Mouse (Mus musculus) forebrain, embryonic 12.5 days (tissue): ENCODE results near the gene Itga2b. TPM values are rescaled to one million over a fixed set of nuclear protein-coding genes. Genes with fewer than 3 reads are reported as not detected.

Experiments
- ATAC-seq: fragments of 200-750 bp; cut with Nextera tagmentation; 2 replicates; pipeline ENCODE4 v1.8.0; 2017; ENCODE audit warnings: moderate TSS enrichment; ENCODE audit not compliant: low FRiP score
- H3K27ac ChIP-seq: fragments of 300-500 bp; sonication (generic); 2 replicates; pipeline ENCODE4 v1.5.1; 2016; ENCODE audit warnings: mild to moderate bottlenecking
- H3K27me3 ChIP-seq: fragments of 300-500 bp; sonication (generic); 2 replicates; pipeline ENCODE4 v1.6.1; 2016; ENCODE audit warnings: mild to moderate bottlenecking
- H3K36me3 ChIP-seq: fragments of 300-500 bp; sonication (generic); replicated peaks from 2 replicates; pipeline ENCODE4 v1.6.1; 2016; ENCODE audit warnings: mild to moderate bottlenecking
- H3K4me1 ChIP-seq: fragments of 300-500 bp; sonication (generic); 2 replicates; pipeline ENCODE4 v1.6.1; 2016
- H3K4me2 ChIP-seq: fragments of 300-500 bp; sonication (generic); 2 replicates; pipeline ENCODE4 v1.6.1; 2016; ENCODE audit warnings: mild to moderate bottlenecking, moderate library complexity
- H3K4me3 ChIP-seq: fragments of 300-500 bp; sonication (generic); replicated peaks from 2 replicates; pipeline ENCODE4 v1.5.1; 2016; ENCODE audit warnings: mild to moderate bottlenecking
- H3K9ac ChIP-seq: fragments of 300-500 bp; sonication (generic); 2 replicates; pipeline ENCODE4 v1.6.1; 2016; ENCODE audit warnings: mild to moderate bottlenecking
- H3K9me3 ChIP-seq: fragments of 300-500 bp; sonication (generic); 2 replicates; pipeline ENCODE4 v1.6.1; 2016
- WGBS: fragments of 180-500 bp; shearing (Covaris S2); methylation state at CpG from one replicate; pipeline ENCODE4 v1.1.7; 2016; 5-methylcytosine and 5-hydroxymethylcytosine counted together
- polyA plus RNA-seq: library from polyadenylated mRNA; unstranded; fragments of >200 nt; fragmentation: Nextera tagmentation; extraction: Ambion mirVana; gene quantifications from 2 replicates; pipeline ENCODE4 v1.2.1, GENCODE M21; 2016

Gene Itga2b
- polyA plus RNA-seq, 1 experiment from 2014 or later: 4.5 TPM

DNA sequence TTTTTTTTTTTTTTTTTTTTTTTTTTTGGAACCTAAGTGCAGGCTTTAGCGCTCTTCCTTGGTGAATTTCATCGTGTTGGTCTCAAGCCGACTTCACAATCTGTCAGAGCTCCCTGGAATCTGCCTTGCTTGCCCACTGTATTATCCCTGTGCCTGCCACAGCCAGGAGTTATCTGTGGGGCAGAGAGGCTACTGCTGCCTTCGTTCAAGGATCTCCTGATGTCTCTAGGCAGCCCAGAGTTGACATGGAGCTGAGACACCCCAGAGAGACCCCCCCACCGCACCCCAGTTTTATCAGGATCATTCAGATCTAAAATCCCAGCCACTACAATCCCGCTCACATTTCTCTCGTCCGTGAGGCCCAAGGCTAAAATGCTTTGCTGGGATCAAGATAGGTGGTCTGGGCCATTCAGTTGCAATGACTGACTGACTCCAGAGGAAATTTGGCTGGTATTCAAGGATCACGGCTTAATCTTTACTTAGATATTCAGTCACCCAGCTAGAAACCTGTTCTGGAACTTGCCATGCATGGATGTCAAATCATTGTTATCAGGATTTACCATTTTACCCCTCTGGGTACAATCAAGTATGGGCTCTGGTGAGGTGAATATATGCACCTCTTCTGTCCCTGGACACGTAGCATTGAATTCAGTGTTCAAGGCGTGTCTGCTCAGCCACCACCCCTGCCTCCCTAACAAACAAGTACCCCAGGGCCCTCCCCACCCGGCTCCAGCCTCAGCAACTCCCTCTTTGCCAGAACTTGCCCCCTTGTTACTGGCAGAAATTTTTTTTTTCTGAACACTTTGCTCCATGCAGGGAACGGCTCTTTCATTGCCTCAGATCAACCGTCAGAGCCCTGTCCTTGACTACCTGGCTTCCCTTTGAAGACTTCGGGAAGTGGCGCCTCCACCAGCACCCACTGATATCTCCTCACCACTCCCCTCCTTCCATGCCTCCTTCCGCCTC, 20.6 kb downstream of the Itga2b start:
- no peak overlapping the region for H3K27ac ChIP-seq
- WGBS: 48% methylated on average over 17 of the region's 17 CpGs
- no peak overlapping the region for H3K4me3 ChIP-seq
- no peaks in the 10 kb centered on the region for H3K9me3 ChIP-seq
- peaks cover 35% of the 10 kb centered on the region for H3K4me1 ChIP-seq
- no peak for ATAC-seq
- H3K9ac ChIP-seq: no peak overlapping the region
- H3K4me2 ChIP-seq: no peak overlapping the region
- no peaks in the 10 kb centered on the region for H3K36me3 ChIP-seq
- H3K27me3 ChIP-seq: peaks cover 53% of the 10 kb centered on the region

DNA sequence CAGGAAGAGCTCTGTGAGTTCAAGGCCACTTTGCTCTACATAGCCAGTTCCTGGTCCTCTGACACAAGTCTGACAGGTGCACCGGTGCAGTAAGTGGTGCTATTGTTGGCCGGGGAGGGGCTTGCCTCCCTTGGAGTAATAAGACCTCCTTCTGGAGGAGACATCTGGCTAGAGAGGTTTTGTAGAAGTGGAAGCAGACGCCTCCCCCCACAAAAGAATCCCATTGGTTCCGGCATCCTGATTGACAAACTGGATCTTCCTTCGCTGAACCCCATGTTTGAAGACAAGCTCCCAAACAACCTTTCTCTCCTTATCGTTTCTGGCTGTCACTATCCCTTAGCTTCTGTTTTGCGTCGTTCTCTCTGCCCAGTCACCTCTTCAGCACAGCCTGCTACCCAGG, 21.6 kb downstream of the Itga2b start:
- no peak overlapping the region for H3K4me2 ChIP-seq
- ATAC-seq: no peak
- peaks cover 44% of the 10 kb centered on the region for H3K27me3 ChIP-seq
- no peaks in the 10 kb centered on the region for H3K9me3 ChIP-seq
- H3K4me3 ChIP-seq: no peak overlapping the region
- H3K27ac ChIP-seq: no peak overlapping the region
- no peak overlapping the region for H3K9ac ChIP-seq
- peaks cover 45% of the 10 kb centered on the region for H3K4me1 ChIP-seq
- peaks cover 8% of the 10 kb centered on the region for H3K36me3 ChIP-seq
- WGBS: 11% methylated on average over 8 of the region's 8 CpGs

DNA sequence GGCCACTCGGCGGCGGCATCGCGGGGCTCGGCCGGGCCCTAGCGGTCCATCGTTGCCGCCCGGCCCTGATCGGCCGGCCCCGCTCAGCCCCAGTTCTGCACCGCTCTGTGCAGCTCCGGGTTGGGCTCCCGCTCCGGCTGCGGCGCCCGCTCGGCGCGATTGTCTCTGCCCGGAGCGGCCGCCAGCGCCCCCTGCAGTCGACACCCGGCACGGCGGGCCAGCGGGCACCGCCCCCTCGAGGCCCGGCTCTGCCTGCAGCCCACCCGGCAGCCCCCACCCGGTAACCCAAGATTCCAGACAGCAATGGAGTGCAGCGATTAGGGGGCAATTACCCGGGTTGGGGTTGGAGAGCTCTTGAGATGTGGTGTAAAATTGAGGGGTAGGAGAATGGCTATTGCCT, 22.4 kb downstream of the Itga2b start, which contains the start of gene Fam171a2:
Gene Fam171a2 (minus strand): TSS at position 186 of the 400 bp plus-strand sequence.
- Histone ChIP-seq H3K27me3 (peaks cover 38% of the 10 kb centered on the region), H3K4me2 (peak within 1 kb of the TSS; percentile 89), H3K36me3 (peaks cover 14% of the 10 kb centered on the region), H3K4me3 (peak within 1 kb of the TSS; percentile 75), H3K9ac (peak within 1 kb of the TSS; percentile 94), H3K4me1 (peaks cover 45% of the 10 kb centered on the region), H3K27ac (peak within 1 kb of the TSS; percentile 94), H3K9me3 (no peaks in the 10 kb centered on the region)
- WGBS: under 1% methylated on average over 37 of the region's 40 CpGs
- ATAC-seq: peak; percentile 82

DNA sequence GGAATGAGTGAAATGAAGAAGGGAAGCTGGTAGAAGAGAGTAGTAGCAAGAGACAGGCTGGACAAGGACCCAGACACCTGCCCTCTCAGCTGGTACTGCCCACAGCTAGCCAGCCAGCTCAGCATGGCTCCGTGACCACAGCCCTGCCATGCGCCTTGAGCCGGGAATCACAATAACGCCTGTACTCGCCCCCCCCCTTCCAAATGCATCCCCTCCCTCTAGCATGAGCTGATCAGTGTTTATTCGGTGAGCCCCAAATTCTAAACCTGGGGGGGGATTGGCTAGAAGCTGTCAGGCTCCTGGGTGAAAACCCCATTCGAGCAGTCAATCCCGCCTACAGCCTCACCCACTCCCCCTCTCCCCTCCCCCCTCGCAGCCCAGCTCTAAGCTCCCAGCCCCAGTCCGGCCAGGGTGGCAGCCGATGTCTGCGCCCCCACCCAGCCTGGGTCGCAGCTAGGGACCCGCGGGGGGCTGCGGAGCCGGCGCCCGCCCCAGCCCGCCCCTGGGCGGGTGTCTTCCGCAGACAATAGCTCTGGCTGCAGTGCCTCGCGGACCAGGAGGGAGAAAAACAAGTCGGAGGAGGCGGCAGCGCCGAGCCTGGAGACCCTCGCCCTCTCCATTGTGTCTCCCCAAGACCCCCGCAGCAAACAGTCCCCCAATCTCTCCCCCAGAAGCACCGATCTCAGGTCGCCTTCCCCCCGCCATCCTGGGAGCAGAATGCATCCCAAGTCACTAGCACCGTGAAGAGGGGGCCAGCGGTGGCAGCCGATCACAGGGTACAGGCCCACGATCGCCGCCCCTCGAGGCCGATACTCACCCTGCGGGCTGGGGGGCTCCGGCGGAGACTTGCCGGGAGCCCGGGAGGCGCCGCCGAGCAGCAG, 23.1 kb downstream of the Itga2b start:
- peaks cover 45% of the 10 kb centered on the region for H3K4me1 ChIP-seq
- H3K36me3 ChIP-seq: peaks cover 21% of the 10 kb centered on the region
- H3K27ac ChIP-seq: peak overlapping the region; percentile 94
- WGBS: 0% methylated on average over 48 of the region's 49 CpGs
- H3K4me3 ChIP-seq: peak overlapping the region; percentile 75
- peaks cover 32% of the 10 kb centered on the region for H3K27me3 ChIP-seq
- peak; percentile 66 for ATAC-seq
- peak overlapping the region; percentile 89 for H3K4me2 ChIP-seq
- peak overlapping the region; percentile 94 for H3K9ac ChIP-seq
- H3K9me3 ChIP-seq: no peaks in the 10 kb centered on the region

DNA sequence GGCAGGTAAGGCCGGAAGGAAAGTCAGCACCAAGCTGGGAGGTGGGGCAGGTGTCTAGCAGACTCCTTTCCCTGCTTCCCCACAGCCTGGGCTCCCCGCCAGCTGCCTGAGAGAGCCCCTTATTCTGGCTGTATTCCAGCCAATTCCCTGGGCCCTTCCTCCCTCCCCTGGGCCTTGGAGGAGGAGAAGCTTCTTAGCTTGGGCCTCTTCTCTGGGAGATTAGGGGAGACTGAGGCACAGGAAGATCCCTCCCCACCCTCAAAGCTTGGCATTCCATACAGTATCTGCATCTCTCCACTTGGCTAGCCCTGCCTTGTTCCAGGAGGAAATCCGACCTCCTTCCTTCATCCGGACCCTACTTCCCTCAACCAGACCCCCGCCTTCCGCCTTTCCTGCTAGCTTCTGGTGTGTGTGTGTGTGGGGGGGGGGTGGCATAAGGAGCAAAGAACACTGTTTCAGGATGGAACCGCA, 24.0 kb downstream of the Itga2b start:
- Histone ChIP-seq H3K4me3 (peak overlapping the region; percentile 75), H3K4me2 (peak overlapping the region; percentile 89), H3K4me1 (peaks cover 45% of the 10 kb centered on the region), H3K27me3 (peaks cover 27% of the 10 kb centered on the region), H3K9ac (peak overlapping the region; percentile 94), H3K36me3 (peaks cover 30% of the 10 kb centered on the region), H3K27ac (peak overlapping the region; percentile 94), H3K9me3 (no peaks in the 10 kb centered on the region)
- 0 out of 2 replicates have a peak, but pooled peaks have one; percentile 7 for ATAC-seq
- 17% methylated on average over 7 of the region's 7 CpGs for WGBS

DNA sequence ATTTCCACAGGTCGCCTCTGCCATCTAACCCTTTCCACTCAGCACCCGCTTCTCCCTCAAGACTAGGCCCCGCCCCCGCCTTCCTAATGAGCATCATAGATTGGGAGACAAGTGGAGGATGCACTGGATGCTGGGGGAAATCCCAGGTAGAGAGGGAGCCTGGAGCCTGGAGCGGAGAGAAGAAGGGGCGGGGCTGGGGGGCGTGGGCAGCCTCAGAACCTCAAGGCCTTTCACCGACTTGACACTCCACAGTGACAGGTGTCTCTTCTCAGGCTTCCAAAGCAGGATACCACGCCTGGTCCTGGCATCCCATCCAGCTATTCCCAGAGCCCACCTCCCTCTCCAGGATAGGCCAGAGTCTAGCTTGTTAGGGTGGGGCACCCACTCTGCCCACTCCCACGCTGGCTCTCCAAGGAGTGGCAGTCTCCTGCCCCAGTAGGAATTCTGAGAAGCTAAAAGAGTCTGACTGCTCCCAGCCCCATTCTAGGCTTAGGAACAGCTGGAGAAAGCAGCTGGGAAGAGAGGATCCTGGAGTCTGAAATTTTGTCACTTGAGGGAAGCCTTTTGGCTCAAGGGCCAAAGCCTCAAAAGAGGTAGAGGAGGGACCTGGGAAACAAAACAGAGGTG, 24.5 kb downstream of the Itga2b start:
- WGBS: 16% methylated on average over 10 of the region's 10 CpGs
- Histone ChIP-seq H3K9me3 (no peaks in the 10 kb centered on the region), H3K4me1 (peaks cover 45% of the 10 kb centered on the region), H3K36me3 (peaks cover 35% of the 10 kb centered on the region), H3K4me3 (peak overlapping the region; percentile 75), H3K9ac (peak overlapping the region; percentile 94), H3K27me3 (peaks cover 23% of the 10 kb centered on the region), H3K4me2 (peak overlapping the region; percentile 89), H3K27ac (peak overlapping the region; percentile 94)
- ATAC-seq: no peak

DNA sequence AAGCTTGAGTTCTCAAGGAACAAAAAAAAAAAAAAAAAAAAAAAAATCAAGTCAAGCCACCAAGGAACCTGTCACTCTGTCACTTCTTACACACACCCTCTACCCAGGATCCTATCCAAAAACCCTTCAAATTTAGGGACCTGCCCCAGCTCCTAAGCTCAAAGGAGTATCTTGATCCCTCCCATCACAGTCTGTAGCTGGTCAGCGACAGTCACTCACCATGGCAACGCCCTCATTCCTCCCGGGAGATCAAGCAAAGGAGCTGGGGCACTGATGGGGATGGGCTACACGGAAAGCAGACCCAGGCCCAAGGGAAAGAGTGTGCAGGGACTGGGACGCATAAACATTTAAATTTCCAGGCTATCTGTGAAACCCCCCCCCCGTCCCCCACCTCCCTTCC, 25.1 kb downstream of the Itga2b start:
- Histone ChIP-seq H3K27me3 (peaks cover 23% of the 10 kb centered on the region), H3K4me2 (peak overlapping the region; percentile 89), H3K36me3 (peaks cover 41% of the 10 kb centered on the region), H3K4me3 (peak overlapping the region; percentile 75), H3K4me1 (peaks cover 45% of the 10 kb centered on the region), H3K27ac (peak overlapping the region; percentile 94; the same call in 1 of the 2 replicates), H3K9me3 (no peaks in the 10 kb centered on the region), H3K9ac (peak overlapping the region; percentile 46)
- 1% methylated on average over 6 of the region's 6 CpGs for WGBS
- no peak for ATAC-seq

DNA sequence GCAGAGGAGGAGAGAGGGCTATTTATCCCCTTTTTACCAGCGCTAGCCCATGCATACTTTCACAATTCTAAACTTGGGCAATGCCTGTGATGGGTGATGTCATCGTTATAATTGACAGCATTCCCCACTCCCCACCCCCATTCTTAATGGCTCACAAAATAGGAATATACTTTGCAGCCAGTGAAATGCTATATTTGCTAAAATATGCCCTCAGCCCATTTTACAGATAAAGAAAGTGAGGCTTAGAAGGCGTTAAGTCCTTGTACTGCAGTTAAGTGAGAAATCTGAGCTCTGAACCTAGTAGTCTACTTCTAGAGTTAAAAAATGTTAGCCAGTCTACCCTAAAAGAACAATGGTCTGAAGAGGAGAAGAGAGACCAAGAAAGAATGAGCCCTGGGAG, 25.6 kb downstream of the Itga2b start:
- ATAC-seq: no peak
- Histone ChIP-seq H3K9me3 (no peaks in the 10 kb centered on the region), H3K27me3 (peaks cover 23% of the 10 kb centered on the region), H3K4me2 (no peak overlapping the region), H3K4me3 (no peak overlapping the region), H3K36me3 (peaks cover 46% of the 10 kb centered on the region), H3K4me1 (peaks cover 45% of the 10 kb centered on the region), H3K9ac (no peak overlapping the region), H3K27ac (no peak overlapping the region)
- 64% methylated on average over 3 of the region's 3 CpGs for whole genome bisulfite sequencing

DNA sequence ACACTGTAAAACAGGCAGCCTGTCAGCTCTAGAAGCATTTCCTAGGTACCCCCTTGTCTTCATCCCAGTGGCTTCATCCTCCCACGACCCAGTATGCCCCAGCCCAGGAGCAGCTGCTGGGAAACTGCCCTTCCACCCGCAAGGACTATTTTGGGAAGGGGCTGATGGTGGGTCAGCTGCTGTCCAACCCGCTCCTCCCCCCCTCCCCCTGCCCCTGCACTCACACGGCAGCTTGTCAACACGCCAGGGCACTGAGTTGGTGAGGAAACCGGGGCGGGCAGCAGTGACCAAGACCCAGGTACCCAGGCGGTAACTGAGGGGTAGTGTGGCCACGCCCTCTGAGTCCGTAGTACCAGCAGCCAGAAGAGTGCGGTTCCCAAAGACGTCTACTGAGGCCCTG, 26.2 kb downstream of the Itga2b start:
- Histone ChIP-seq H3K9ac (no peak overlapping the region), H3K4me1 (peaks cover 50% of the 10 kb centered on the region), H3K9me3 (no peaks in the 10 kb centered on the region), H3K36me3 (peaks cover 52% of the 10 kb centered on the region), H3K27me3 (peaks cover 25% of the 10 kb centered on the region), H3K4me3 (no peak overlapping the region), H3K27ac (no peak overlapping the region), H3K4me2 (no peak overlapping the region)
- ATAC-seq: no peak
- 74% methylated on average over 12 of the region's 12 CpGs for WGBS

DNA sequence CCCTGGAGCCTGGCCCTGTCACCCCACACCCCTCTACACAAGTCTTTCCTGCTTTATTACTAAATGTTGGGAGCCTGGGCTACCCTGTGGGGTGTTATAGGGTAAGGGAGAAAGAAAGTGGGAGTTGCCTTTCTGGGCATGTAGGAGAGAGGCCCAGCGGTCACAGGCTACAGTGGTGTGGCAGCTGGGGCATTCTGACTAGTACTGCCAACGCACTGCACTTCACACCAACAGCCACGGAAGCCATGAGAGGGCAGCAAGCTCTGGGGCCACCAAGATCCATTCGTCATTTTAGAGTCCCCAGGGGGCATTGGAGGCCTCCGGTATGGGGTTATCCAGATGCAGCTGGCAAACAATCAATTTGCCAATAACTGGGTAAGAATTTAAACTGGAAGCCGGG, 27.8 kb downstream of the Itga2b start:
- no peak overlapping the region for H3K9ac ChIP-seq
- peaks cover 22% of the 10 kb centered on the region for H3K27me3 ChIP-seq
- H3K4me2 ChIP-seq: no peak overlapping the region
- H3K27ac ChIP-seq: no peak overlapping the region
- ATAC-seq: no peak
- WGBS: 91% methylated on average over 6 of the region's 6 CpGs
- no peaks in the 10 kb centered on the region for H3K9me3 ChIP-seq
- H3K4me3 ChIP-seq: no peak overlapping the region
- peaks cover 55% of the 10 kb centered on the region for H3K4me1 ChIP-seq
- H3K36me3 ChIP-seq: peaks cover 66% of the 10 kb centered on the region

DNA sequence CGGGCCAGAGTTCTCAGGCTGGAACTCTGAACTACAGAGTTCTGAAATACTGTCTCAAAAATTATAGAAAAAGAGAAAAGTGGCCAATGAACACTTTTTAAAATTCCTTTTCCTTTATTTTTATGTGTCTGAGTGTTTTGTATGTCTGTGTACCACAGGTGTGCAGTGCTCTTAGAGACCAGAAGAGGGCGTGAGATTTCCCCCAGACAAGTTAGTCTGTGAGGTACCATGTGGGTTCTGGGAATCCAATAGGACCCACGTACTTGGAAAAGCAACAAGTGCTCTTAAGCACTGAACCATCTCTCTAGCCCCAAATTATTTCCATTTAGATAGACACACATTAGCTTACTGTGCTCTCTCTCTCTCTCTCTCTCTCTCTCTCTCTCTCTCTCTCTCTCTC, 28.5 kb downstream of the Itga2b start:
- no peak for ATAC-seq
- no peak overlapping the region for H3K27ac ChIP-seq
- H3K4me2 ChIP-seq: no peak overlapping the region
- no peak overlapping the region for H3K9ac ChIP-seq
- H3K27me3 ChIP-seq: peaks cover 22% of the 10 kb centered on the region
- WGBS: 87% methylated on average over 3 of the region's 3 CpGs
- H3K4me3 ChIP-seq: no peak overlapping the region
- H3K4me1 ChIP-seq: peaks cover 55% of the 10 kb centered on the region
- H3K36me3 ChIP-seq: peaks cover 73% of the 10 kb centered on the region
- H3K9me3 ChIP-seq: no peaks in the 10 kb centered on the region
